Mouse (Mus musculus) B cell, adult (primary cell): ENCODE results near the gene Hes2. TPM values are rescaled to one million over a fixed set of nuclear protein-coding genes. Genes with fewer than 3 reads are reported as not detected.

Source experiments
- total RNA-seq: library from RNA; stranded (reverse); gene quantifications from 4 replicates; pipeline ENCODE4 v1.2.4, GENCODE M21; 2023; ENCODE audit not compliant: inconsistent age

Gene Hes2
- not detected in 4 replicates for total RNA-seq

DNA sequence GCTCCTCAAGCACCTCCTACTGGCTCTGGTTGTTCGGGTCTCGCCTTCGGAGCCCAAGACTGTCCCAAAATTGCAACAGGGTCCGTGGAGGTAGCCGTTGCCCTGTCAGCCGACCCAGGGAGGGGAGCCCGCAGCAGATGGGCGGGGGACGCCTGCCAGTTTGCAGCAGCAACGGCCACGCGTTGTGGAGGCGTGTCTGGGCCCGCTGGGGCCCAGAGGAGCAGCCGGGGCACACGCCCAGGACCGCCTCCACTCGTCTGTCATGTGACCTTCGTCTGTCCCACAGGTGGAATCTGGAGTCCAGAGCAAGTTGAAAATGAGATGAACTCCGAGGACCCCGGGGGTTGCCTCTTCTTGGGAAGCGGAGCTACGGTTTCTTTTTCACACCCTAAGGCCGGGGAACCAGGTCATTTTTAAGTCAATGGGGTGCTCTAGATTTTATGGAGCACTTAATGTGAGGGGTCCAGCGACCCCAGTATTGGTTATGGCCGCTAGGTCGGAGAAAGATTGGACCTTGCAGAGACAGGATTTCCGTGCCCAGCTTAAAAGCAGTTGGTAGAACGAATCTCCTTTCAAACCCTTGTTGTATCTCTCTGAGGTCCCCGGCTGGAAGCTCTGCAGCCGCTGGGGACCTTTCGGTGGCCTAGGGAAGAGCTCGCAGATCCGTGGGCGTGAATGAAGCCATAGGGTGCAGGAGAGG is at the start of gene Hes2:
Gene Hes2 (plus strand): TSS at position 283 of the 700 bp plus-strand sequence.

DNA sequence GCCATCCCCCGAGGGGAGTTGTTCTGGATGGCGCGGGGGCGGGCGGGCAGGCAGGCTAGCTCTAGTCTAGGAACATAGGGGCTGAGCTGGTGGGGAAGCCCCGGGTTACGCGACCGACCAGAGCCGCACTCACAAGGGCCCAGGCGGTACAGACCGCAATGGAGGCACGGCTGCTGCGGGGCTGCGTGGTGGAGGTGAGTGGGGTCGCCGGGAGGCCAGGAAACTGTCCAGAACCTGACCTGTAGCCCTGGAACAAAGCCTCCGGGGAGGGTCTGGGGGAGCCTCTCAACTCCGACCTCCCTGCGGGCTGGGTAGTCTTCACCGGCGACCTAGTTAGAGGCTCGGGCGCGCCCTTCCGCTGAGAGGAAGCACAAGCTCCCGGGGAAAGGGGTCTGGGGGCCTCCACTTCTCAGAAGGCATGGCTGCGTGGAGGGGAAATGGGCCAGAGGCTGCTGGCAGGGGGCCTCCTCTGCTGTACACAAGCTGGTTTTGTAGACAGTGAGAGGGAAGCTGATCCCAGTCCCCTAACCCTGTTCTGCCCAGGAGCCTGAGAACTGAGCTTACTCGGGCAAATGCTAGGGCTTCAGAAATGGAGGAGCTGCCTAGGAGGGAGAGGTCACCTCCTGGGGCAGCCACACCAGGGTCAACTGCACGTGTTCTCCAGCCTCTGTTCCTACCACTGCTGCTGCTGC is 42.6 kb upstream of the Hes2 start, which contains the start of gene Tnfrsf25:
Gene Tnfrsf25 (plus strand): TSS at position 14 of the 692 bp plus-strand sequence.

DNA sequence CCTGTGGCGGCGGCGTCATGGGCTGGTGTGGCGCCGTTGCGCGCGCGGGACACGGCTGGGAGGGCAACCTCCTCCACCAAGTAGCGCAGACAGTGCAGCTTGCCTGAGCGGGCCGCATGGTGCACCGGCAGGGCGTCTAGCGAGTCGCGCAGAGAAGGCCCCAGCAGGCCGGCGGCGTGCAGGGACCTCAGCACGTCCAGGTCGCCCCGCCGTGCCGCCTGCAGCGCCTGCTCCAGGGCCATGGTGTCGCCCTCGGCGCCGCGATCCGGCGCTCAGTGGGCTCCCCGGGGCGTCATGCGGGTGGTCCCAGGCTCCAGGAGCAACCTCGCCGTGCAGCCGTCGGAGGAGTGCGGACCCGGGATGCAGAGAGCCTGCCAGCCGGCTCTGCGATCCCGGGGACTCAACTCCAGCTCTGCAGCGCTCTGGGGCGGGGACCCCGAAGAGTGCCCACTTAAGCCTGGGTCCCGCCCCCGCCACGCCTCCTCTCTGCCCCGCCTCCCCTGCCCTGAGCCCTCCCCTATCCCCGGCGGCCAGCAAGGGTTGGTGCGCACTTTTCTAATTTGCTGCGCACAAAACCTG is 6.6 kb upstream of the Hes2 start, which contains the start of gene Espn:
Gene Espn (minus strand): TSS at position 406 of the 579 bp plus-strand sequence.

DNA sequence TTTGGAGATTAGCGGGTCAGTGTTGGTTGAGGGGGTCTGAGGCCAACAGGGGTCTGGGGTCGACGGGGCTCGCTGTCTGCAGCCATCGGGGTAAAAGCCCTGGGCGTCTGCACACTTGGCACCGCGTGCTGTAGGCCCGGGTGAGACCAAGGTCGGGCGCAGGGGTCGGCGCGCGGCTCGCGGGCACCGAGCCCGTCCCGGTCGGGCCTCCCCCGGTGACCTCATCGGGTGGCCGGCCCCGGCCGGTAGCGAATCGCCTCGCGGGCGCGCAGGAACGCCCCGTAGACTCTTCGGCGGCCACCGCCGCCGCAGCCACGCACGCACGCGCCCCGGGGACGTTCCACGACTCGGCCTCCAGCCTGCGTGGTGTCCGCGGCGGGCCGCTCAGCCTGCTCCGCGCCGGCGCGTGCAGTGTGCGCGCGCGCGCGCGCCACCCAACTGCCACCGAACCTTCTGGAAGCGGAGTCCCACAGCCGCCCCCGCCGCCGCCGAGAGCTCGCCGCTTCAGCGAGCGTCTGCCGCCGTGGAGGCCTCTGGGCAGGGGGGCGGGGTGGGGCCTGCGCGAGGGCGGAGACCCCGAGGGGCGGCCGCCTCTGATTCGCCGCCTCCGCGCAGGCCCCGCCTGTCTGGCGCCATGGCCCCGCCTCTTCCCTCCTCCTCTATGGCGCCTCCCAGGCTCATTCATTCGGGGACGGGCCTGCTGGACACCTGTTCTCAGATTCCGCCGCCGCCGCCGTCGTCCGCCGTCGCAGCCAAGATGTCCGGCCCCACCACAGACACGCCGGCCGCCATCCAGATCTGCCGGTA is 19.1 kb downstream of the Hes2 start, which contains the start of gene Acot7:
Gene Acot7 (plus strand): TSS at position 598 of the 807 bp plus-strand sequence.

Other genes with a start within 250 kb of the Hes2 start
- 63.0 to 74.3 TPM (median 70.1 TPM) in 4 replicates for gene Dnajc11, start 225.2 kb upstream of the Hes2 start, total RNA-seq
- gene Thap3, start 169.9 kb upstream of the Hes2 start, total RNA-seq: 32.4 to 40.3 TPM (median 37.0 TPM) in 4 replicates
- 4.3 to 4.9 TPM (median 4.6 TPM) in 4 replicates for gene Phf13, start 162.6 kb upstream of the Hes2 start, total RNA-seq
- 16.6 to 19.0 TPM (median 17.2 TPM) in 4 replicates for gene Klhl21, start 150.1 kb upstream of the Hes2 start, total RNA-seq
- 20.9 to 34.7 TPM (median 26.9 TPM) in 4 replicates for gene Zbtb48, start 131.2 kb upstream of the Hes2 start, total RNA-seq
- 0.19 to 0.69 TPM (median 0.51 TPM) in 3 of 4 replicates, not detected in the other for gene Tas1r1, start 120.3 kb upstream of the Hes2 start, total RNA-seq
- 39.8 to 45.6 TPM (median 41.7 TPM) in 4 replicates for gene Nol9, start 119.5 kb upstream of the Hes2 start, total RNA-seq
- gene Plekhg5, start 86.4 kb upstream of the Hes2 start, total RNA-seq: 1.5 to 3.0 TPM (median 2.6 TPM) in 4 replicates
- gene Tnfrsf25, start 42.9 kb upstream of the Hes2 start, total RNA-seq: not detected in 4 replicates
- 0.99 to 1.7 TPM (median 1.0 TPM) in 4 replicates for gene Espn, start 6.5 kb upstream of the Hes2 start, total RNA-seq
- 3.3 to 7.2 TPM (median 5.1 TPM) in 4 replicates for gene Acot7, start 19.3 kb downstream of the Hes2 start, total RNA-seq
- gene Gpr153, start 115.4 kb downstream of the Hes2 start, total RNA-seq: 0.13 to 0.18 TPM in 2 of 4 replicates, not detected in the others
- not detected in 4 replicates for gene Hes3, start 132.8 kb downstream of the Hes2 start, total RNA-seq
- 24.4 to 32.0 TPM (median 29.6 TPM) in 4 replicates for gene Icmt, start 138.4 kb downstream of the Hes2 start, total RNA-seq
- not detected in 4 replicates for gene Rnf207, start 160.1 kb downstream of the Hes2 start, total RNA-seq
- gene Rpl22, start 166.9 kb downstream of the Hes2 start, total RNA-seq: 839 to 935 TPM (median 860 TPM) in 4 replicates
- 0.06 to 0.13 TPM (median 0.08 TPM) in 4 replicates for gene Chd5, start 179.8 kb downstream of the Hes2 start, total RNA-seq